Mouse (Mus musculus): ENCODE measurements around the gene Ifngr2.

Gene Ifngr2

GRCm38 (mm10) chr16:91537065-91537464, 9.8 kb upstream of the Ifngr2 start:
- no peak for DNase-seq

GRCm38 (mm10) chr16:91538051-91538450, 8.8 kb upstream of the Ifngr2 start:
- no peak for DNase-seq

DNA sequence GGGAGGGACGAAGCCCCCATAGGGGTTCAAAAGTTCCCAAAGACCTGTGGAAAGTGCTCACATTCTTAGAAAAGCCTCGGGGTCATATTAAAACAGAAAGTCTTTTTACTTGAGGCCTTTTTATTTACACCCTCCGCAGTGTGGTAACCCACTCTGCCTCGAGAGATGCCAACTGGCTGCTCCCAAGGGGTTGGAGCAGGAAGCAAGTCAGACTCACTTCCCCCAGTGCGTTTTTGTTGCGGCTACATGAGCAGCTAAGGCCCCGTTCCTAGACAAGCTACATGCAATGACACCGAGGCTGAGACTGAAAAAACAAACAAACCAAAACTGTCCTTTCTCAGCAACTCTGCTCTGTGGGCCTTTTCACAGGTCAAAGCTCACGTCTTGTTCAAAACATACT, 8.4 kb upstream of the Ifngr2 start:
- peak; percentile 41 for DNase-seq

GRCm38 (mm10) chr16:91541573-91542081, 5.2 kb upstream of the Ifngr2 start:
- DNase-seq: peak; percentile 70

DNA sequence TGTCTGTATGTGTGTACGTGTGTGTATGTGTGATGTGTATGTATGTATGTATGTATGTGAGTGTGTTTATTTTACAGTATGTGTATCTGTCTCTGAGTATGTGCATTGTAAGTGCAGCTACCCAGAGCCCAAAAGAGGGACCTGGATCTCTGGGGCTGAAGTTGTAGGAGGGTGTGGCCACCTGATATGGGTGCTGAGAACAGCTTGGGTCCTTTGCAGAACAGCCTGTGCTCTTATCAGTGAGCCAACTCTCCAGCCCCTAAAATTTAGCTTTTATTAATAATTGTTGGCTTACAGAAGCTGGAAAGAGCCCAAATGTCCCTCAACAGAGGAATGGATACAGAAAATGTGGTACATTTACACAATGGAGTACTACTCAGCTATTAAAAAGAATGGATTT, 3.3 kb upstream of the Ifngr2 start:
- no peak for DNase-seq

DNA sequence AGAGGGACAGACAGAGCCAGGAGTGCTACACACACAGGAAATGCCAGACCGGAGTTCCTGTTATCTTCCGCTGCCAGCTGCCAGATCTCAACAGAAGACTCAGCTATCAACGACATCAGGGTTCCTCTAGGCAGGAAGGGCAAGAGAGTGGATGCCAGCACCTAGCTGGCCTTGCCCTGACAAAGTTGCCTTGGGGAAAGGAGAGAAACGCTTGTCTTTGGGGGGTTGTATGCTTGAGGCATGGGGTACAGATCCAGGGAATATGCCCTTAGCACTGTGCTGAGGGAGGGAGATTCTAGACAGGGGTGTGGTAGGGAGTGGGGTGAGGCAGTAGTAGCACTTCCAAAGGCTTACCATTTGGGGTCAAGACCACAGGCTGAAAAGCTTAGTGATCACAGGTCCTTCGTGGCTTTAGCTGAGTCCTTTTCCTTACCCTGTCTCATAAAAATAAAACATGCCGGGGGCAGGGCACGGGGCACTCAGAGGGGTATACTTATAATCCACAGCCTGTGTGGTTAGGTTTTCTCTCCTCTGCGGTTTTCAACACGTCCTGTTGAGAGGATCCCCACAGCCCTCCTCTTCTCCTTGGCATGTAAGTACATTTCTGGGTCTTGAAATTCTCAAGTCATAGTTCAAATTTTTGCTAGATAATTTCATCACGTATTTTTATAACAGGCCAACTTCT, 1.1 kb upstream of the Ifngr2 start:
- DNase-seq: peak; percentile 72

- DNase-seq: peak; percentile 55
Measured at GRCm38 (mm10) chr16:91546391-91546835, 459 bp upstream of the Ifngr2 start.

- no peak for DNase-seq
Measured at GRCm38 (mm10) chr16:91547974-91548373, 1.1 kb downstream of the Ifngr2 start.

DNA sequence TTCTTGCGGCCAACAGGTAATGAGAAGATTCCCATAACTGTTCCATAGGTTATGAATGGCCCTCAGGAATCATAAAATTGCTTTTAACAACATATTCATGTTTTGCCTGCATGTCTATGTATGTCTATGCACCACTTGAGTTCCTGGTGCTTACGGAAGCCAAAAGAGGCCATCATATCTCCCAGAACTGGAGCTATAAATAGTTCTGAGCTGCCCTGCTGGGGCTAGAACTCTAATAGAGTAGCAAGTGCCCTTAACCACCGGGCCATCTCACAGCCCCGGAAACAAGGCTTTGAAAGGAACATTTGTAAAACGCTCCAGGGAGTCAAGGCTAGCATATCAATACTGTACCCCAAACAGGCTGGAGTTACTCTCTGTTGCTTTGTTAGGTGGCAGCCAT, 1.7 kb downstream of the Ifngr2 start:
- DNase-seq: no peak

DNA sequence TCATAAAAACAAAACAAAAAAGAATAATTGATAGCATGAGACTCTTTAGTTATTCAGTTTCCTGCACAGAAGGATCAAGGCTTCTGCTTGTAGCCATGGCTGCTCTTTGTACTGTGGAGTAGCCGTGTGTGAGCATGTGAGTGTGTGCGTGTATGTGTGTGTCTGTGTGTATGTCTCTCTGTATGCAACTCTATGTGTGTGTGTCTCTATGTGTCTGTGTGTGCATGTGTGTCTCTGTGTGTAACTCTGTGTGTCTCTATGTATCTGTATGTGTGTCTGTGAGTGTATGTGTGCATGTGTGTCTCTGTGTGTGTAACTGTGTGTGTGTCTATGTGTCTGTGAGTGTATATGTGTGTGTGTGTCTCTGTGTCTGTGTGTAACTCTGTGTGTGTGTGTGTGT, 2.1 kb downstream of the Ifngr2 start:
- DNase-seq: no peak

DNA sequence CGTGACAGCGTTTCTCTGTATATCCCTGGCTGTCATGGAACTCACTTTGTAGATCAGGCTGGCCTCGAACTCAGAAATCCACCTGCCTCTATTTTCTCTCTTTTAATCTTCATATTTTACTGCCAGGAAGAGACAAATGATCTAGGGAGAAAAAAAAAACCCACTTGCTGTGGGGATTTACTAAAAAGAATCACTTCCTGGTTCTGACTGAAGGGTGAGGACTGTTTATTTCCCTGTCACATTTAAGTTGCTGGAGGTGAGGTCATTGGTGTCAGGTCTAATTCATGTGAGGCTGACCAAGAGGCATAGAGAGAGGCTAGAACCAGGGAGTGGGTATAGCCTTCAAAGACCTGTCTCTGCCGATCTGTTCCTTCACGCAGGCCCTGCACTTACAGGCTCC, 2.7 kb downstream of the Ifngr2 start:
- no peak for DNase-seq

DNA sequence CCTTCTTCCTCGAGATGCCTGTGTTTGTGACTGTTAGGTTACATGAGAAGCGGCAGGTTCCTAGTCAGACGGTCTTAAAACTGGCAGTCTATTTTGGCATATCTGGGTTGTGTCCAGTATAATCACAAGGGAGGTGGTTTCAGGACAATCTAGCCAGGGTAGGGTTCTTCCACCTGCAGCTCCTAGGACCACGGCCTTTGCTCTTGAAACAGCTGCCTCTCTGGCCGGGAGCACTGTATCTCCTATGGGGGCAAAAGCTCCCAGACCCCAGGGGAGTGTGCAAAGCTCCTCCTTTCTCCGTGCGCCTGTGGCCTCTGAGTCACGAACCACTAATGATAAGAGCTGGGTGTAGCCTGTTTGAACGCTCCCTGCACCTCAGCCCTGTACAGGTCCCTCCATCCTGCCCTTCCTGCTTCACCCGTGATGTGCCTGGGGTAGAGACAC, 4.2 kb downstream of the Ifngr2 start:
- no peak for DNase-seq

DNA sequence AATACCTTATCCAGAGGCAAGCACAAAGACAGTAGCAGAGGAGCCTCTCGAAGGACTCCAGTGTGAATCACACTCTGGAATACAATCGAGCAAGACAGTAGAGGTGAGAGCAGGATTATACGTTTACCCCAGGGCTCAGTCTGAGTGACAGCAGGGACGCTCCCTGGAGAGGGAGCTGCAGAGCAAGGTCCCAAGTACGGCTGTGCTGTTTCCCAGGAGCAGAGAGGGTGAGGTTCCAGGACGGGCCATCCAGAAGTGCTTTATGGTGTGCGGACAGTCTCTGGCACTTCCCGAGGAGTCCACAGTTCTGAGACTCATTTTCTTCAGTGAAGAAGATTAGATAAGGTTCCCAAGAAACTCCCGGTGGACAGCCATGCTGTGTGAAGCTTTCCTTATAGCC, 5.2 kb downstream of the Ifngr2 start:
- no peak for DNase-seq

DNA sequence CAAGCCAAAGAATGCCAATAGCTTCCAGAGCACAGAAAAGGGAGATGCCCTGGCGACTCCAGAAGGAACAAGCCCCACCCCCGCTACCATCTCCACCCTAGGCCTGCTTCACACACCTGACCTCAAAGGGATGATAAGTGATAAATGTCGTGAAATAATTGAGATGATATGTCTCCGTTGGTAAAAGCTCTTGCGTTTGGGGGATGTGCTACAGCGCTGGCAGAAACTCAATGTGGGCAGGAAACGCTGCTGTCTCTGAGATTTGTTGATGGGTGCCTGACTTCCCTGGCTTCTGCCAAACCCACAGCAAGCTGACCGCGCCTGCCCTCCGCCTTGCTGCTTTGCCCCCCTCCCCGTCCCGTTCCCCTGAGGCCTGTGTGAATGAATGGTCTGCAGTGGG, 6.8 kb downstream of the Ifngr2 start:
- peak; percentile 58 for DNase-seq

DNA sequence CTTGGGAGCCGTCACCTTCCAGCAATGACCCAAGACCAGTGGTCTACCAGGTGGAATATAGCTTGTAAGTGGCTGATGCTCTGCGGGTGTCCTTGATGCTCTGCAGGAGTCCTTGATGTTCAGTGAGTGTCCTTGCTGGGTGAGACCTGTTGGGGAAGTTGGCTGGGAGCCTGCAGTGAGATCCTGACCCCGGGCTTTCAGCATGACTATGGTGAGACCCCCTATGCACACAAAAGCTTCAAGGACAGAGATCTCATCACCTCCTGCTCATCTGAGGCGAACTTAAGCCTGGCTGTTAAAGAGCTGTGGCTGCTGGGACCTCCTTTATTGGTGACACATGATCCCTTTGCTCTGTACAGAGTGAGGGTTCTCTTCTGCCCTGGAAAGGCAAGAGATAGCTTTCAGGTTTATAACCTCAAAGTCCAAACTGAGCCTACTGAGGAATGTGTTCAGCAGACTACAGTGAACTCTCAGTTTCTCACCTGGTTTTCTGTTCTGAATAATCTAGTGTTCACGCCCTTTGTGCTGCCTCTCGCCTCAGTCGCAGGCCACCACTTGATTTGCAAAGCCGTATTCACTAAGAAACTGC, 8.2 kb downstream of the Ifngr2 start:
- DNase-seq: no peak

DNA sequence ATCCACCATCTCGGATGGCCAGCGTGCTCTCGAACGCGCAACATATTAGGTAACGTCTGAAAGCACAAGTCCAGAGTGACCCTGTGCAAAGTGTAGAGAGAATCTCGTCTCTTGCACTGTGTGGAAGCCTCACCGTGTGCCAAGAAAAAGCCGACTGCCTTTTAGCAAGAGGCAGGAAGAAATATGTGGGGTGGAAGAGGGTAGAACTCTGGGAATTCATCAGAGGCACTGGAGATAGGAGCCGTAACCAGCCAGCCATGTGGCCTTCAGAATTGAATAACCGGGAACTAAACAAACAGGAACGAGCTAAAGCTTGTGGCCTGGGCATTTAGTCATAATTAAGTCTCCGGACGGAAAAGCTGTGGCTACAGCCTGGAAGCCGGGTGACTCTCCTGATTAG, 9.8 kb downstream of the Ifngr2 start:
- DNase-seq: no peak

DNA sequence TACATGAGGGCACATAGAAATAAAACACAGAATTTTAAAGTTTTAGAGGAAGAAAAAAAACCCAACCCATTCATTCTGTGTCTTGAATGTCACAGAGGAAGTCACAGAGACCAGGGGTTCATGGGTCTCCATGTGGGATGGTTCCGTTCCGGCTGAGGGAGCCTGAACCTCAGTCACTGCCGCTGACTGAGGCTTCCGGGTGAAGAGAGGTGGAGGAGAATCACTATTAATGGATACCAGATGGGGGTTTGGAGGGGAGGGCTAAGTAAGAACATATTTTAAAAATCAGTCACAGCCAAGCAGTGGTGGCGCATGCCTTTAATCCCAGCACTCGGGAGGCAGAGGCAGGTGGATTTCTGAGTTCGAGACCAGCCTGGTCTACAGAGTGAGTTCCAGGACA, 10.3 kb downstream of the Ifngr2 start:
- no peak for DNase-seq

GRCm38 (mm10) chr16:91557693-91558092, 10.8 kb downstream of the Ifngr2 start:
- no peak for DNase-seq

- peak; percentile 57 for DNase-seq
Measured at GRCm38 (mm10) chr16:91561099-91561498, 14.2 kb downstream of the Ifngr2 start.

- no peak for DNase-seq
Measured at GRCm38 (mm10) chr16:91561541-91562457, 14.9 kb downstream of the Ifngr2 start.

GRCm38 (mm10) chr16:91564580-91565291, 17.9 kb downstream of the Ifngr2 start:
- no peak for DNase-seq

- DNase-seq: no peak
Measured at GRCm38 (mm10) chr16:91565292-91565951, 18.6 kb downstream of the Ifngr2 start.
